Mouse (Mus musculus) heart, embryonic 13.5 days (tissue): ENCODE results near the gene Gm11569. TPM values are rescaled to one million over a fixed set of nuclear protein-coding genes. Genes with fewer than 3 reads are reported as not detected.
"Not testable (repeated sequence)": the region's sequence is repeated elsewhere in the genome, so short reads cannot be mapped to it uniquely, and the experiment has no call there.

Source experiments
- ATAC-seq: fragments of 200-750 bp; cut with Nextera tagmentation; 2 replicates; pipeline ENCODE4 v1.8.0; 2017; ENCODE audit warnings: moderate TSS enrichment; ENCODE audit not compliant: insufficient number of reproducible peaks, low FRiP score, low TSS enrichment; ENCODE audit errors: extremely low read depth
- H3K27ac ChIP-seq: fragments of 300-500 bp; sonication (generic); replicated peaks from 2 replicates; pipeline ENCODE4 v1.5.1; 2015; ENCODE audit warnings: moderate library complexity, mild to moderate bottlenecking, inconsistent platforms
- H3K27me3 ChIP-seq: fragments of 300-500 bp; sonication (generic); replicated peaks from 2 replicates; pipeline ENCODE4 v1.6.1; 2015; ENCODE audit warnings: mild to moderate bottlenecking, inconsistent platforms
- H3K36me3 ChIP-seq: fragments of 300-500 bp; sonication (generic); 2 replicates; pipeline ENCODE4 v1.6.1; 2015; ENCODE audit warnings: mild to moderate bottlenecking, inconsistent platforms
- H3K4me1 ChIP-seq: fragments of 300-500 bp; sonication (generic); 2 replicates; pipeline ENCODE4 v1.6.1; 2015; ENCODE audit warnings: inconsistent platforms
- H3K4me2 ChIP-seq: fragments of 300-500 bp; sonication (generic); 2 replicates; pipeline ENCODE4 v1.6.1; 2015; ENCODE audit warnings: inconsistent platforms, mild to moderate bottlenecking, moderate library complexity
- H3K4me3 ChIP-seq: fragments of 300-500 bp; sonication (generic); 2 replicates; pipeline ENCODE4 v1.5.1; 2015; ENCODE audit warnings: moderate library complexity, mild to moderate bottlenecking, inconsistent platforms
- H3K9ac ChIP-seq: fragments of 300-500 bp; sonication (generic); 2 replicates; pipeline ENCODE4 v1.6.1; 2015; ENCODE audit warnings: inconsistent platforms, mild to moderate bottlenecking, moderate library complexity
- H3K9me3 ChIP-seq: fragments of 300-500 bp; sonication (generic); 2 replicates; pipeline ENCODE4 v1.6.1; 2016; ENCODE audit warnings: inconsistent platforms
- WGBS: fragments of 180-500 bp; shearing (Covaris S2); methylation state at CpG from one replicate; pipeline ENCODE4 v1.1.7; 2015; ENCODE audit warnings: mixed read lengths; 5-methylcytosine and 5-hydroxymethylcytosine counted together
- polyA plus RNA-seq: library from polyadenylated mRNA; unstranded; fragments of >200 nt; fragmentation: Nextera tagmentation; extraction: Ambion mirVana; gene quantifications from 2 replicates; pipeline ENCODE4 v1.2.1, GENCODE M21; 2015

The Gm11569 gene
- not detected in 2 replicates for polyA plus RNA-seq

GRCm38 (mm10) chr11:99798832-99799231 is at the start of gene Gm11569:
Gene Gm11569, minus strand, starts transcription at chr11:99798932.
- H3K9ac ChIP-seq, H3K36me3 ChIP-seq, H3K4me3 ChIP-seq, H3K9me3 ChIP-seq, H3K4me2 ChIP-seq, H3K27ac ChIP-seq, H3K27me3 ChIP-seq, H3K4me1 ChIP-seq, ATAC-seq: not testable (repeated sequence)
- whole genome bisulfite sequencing, result no CpG with 5 or more reads among the region's 1 CpGs

DNA sequence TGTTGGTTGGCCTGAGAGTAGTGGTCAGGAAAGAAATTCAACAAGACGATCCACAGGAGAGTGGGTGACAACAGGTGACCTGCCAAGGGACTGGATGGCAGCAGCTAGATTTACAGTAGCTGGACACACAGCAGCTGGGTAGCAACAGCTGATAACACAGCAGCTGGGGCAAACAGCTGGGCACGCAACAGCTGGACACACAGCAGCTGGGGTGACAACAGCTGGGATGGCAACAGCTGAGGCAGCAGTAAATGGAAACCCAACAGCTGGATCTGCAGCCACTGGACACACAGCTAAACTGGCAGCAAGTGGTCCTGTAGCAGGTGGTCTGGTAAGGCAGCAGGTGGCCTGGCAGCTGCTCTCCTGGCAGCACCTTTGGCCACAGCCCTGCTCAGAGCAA is 48.0 kb upstream of the Gm11569 start:
- Histone ChIP-seq H3K27ac (no peak overlapping the region), H3K36me3 (no peaks in the 10 kb centered on the region), H3K4me3 (no peak overlapping the region), H3K9me3 (no peaks in the 10 kb centered on the region), H3K4me2 (no peak overlapping the region), H3K27me3 (no peaks in the 10 kb centered on the region), H3K9ac (no peak overlapping the region), H3K4me1 (no peaks in the 10 kb centered on the region)
- 78% methylated on average over 2 of the region's 2 CpGs for WGBS
- ATAC-seq, result no peak

DNA sequence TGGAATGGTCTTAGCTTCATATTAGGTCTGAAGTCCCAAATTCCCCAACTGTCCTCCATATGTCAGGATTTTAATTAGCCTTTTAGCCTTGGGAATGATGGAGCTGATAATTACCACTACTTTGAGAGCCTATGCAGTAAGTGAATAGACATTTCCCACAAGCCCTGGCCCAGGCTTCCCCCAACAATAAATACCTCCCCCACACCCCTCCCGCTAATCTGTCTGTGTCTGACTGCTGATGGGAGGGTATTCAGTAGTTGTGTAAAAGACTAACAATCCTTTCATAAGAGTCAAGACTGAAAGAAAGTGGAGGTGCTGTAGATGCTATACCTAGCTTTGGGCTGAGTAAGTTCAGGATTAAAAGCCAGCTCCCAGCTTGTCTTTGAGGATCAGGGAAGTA is 43.5 kb upstream of the Gm11569 start:
- H3K36me3 ChIP-seq, result no peaks in the 10 kb centered on the region
- WGBS, result 63% methylated on average over 1 of the region's 1 CpGs
- H3K4me3 ChIP-seq, result no peak overlapping the region
- no peaks in the 10 kb centered on the region for H3K4me1 ChIP-seq
- no peak overlapping the region for H3K27ac ChIP-seq
- no peaks in the 10 kb centered on the region for H3K9me3 ChIP-seq
- no peak overlapping the region for H3K4me2 ChIP-seq
- H3K27me3 ChIP-seq, result no peaks in the 10 kb centered on the region
- no peak for ATAC-seq
- H3K9ac ChIP-seq, result no peak overlapping the region

DNA sequence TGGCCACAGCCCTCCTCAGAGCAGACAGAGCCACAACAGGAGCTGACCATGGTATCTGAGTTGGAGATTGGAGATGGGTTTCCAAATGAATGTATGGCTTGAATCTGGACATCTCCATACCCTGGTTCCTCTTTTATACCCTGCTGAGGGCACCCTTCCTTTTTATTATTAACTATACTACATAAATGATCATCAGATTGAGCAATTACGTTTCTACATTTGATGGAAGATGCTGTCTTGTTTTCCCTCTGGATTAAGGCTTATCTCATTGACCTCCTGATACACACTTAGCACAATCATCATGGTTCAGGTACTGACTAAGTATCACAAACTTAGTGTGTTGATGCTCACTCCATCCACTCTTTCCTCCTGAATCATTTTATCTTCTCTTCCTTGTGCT is 39.2 kb upstream of the Gm11569 start, which contains the start of gene 2300003K06Rik:
TSS of gene 2300003K06Rik (minus strand) at position 101 of the 400 bp plus-strand sequence.
- Histone ChIP-seq H3K27ac (no peak within 1 kb of the TSS), H3K36me3 (no peaks in the 10 kb centered on the region), H3K4me2 (no peak within 1 kb of the TSS), H3K4me3 (no peak within 1 kb of the TSS), H3K4me1 (no peaks in the 10 kb centered on the region), H3K9ac (no peak within 1 kb of the TSS), H3K9me3 (no peaks in the 10 kb centered on the region), H3K27me3 (no peaks in the 10 kb centered on the region)
- no peak for ATAC-seq
- WGBS, result 53% methylated on average over 1 of the region's 1 CpGs

GRCm38 (mm10) chr11:99815566-99815965 is 16.8 kb upstream of the Gm11569 start, which contains the start of gene Gm11564:
Gene Gm11564, minus strand, starts transcription at chr11:99815666.
- not testable (repeated sequence) for H3K4me2 ChIP-seq, ATAC-seq, H3K4me3 ChIP-seq, H3K27ac ChIP-seq, H3K4me1 ChIP-seq, H3K9ac ChIP-seq, H3K27me3 ChIP-seq, H3K36me3 ChIP-seq, H3K9me3 ChIP-seq
- 71% methylated on average over 2 of the region's 2 CpGs for WGBS

DNA sequence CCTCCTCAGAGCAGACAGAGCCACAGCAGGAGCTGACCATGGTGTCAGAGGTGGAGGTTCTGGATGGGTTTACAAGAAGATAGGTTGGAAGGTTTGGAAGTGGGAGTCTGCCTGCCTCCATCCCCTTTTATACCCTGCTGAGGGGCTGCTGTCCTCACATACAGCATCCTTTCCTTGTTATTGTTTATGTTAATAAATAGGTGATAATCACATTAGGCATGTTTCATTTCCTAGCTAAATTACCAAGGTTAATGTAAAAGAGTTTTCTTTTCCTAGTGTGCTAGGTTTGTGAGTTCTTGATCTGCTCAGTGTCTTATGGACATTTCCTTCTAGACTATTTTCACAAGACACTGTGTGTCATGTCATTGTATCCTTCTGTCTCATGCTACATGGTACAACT is 11.1 kb upstream of the Gm11569 start, which contains the start of gene Krtap4-13:
TSS of gene Krtap4-13 (minus strand) at position 101 of the 400 bp plus-strand sequence.
- H3K27ac ChIP-seq, H3K36me3 ChIP-seq, H3K4me1 ChIP-seq: not testable (repeated sequence)

DNA sequence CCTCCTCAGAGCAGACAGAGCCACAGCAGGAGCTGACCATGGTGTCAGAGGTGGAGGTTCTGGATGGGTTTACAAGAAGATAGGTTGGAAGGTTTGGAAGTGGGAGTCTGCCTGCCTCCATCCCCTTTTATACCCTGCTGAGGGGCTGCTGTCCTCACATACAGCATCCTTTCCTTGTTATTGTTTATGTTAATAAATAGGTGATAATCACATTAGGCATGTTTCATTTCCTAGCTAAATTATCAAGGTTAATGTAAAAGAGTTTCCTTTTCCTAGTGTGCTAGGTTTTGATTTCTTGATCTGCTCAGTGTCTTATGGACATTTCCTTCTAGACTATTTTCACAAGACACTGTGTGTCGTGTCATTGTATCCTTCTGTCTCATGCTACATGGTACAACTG is 5.6 kb upstream of the Gm11569 start, which contains the start of gene Gm11554:
TSS of gene Gm11554 (minus strand) at position 101 of the 400 bp plus-strand sequence.
- not testable (repeated sequence) for H3K9ac ChIP-seq, ATAC-seq, H3K36me3 ChIP-seq, H3K4me3 ChIP-seq, H3K27ac ChIP-seq, H3K9me3 ChIP-seq, H3K27me3 ChIP-seq, H3K4me1 ChIP-seq, H3K4me2 ChIP-seq
- no CpG with 5 or more reads among the region's 1 CpGs for WGBS

More for the DNA sequence above, 11.1 kb upstream of the Gm11569 start, which contains the start of gene Krtap4-13:
- not testable (repeated sequence) for H3K27me3 ChIP-seq, H3K9ac ChIP-seq, H3K9me3 ChIP-seq, H3K4me3 ChIP-seq, H3K4me2 ChIP-seq, ATAC-seq

GRCm38 (mm10) chr11:99793367-99793766 is 5.4 kb downstream of the Gm11569 start, which contains the start of gene Gm11596:
Gene Gm11596, minus strand, starts transcription at chr11:99793467.
- Histone ChIP-seq H3K9ac (no peak within 1 kb of the TSS), H3K4me2 (no peak within 1 kb of the TSS), H3K4me1 (no peaks in the 10 kb centered on the region), H3K27ac (no peak within 1 kb of the TSS), H3K4me3 (no peak within 1 kb of the TSS), H3K36me3 (no peaks in the 10 kb centered on the region), H3K9me3 (no peaks in the 10 kb centered on the region), H3K27me3 (0 out of 2 replicates have a peak, but pooled peaks cover 4% of the 10 kb centered on the region)
- WGBS, result 76% methylated on average over 2 of the region's 2 CpGs
- ATAC-seq, result no peak

- H3K4me1 ChIP-seq, H3K27ac ChIP-seq, ATAC-seq, H3K27me3 ChIP-seq, H3K4me2 ChIP-seq, H3K9ac ChIP-seq, H3K36me3 ChIP-seq, H3K9me3 ChIP-seq, H3K4me3 ChIP-seq: not testable (repeated sequence)
Observed at GRCm38 (mm10) chr11:99784900-99785299, 13.8 kb downstream of the Gm11569 start, which contains the start of gene Krtap4-9. Gene Krtap4-9, plus strand, starts transcription at chr11:99785200.

DNA sequence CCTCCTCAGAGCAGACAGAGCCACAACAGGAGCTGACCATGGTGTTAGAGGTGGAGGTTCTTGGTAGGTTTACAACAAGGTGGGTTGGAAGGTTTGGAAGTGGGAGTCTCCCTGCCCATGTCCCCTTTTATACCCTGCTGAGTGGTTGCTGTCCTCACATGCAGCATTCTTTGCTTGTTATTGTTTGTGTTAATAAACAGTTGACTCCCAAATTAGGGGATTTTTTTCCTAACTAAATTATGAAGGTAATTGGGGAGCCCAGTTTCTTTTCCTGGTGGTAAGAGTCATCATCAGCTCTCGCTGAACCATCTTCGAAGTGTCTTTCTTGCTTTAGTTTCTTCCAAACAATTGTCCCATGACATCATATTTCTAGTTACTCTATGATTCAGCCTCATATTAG is 18.1 kb downstream of the Gm11569 start, which contains the start of gene Krtap4-8:
TSS of gene Krtap4-8 (minus strand) at position 101 of the 400 bp plus-strand sequence.
- Histone ChIP-seq H3K36me3 (no peaks in the 10 kb centered on the region), H3K9ac (no peak within 1 kb of the TSS), H3K4me2 (no peak within 1 kb of the TSS), H3K27ac (no peak within 1 kb of the TSS), H3K9me3 (no peaks in the 10 kb centered on the region), H3K4me3 (no peak within 1 kb of the TSS), H3K27me3 (no peaks in the 10 kb centered on the region), H3K4me1 (peaks cover 4% of the 10 kb centered on the region; the same call in 1 of the 2 replicates)
- 90% methylated on average over 2 of the region's 2 CpGs for WGBS
- ATAC-seq, result no peak

- 66% methylated on average over 7 of the region's 7 CpGs for WGBS
- no peaks in the 10 kb centered on the region for H3K9me3 ChIP-seq
- no peak overlapping the region for H3K27ac ChIP-seq
- no peak for ATAC-seq
- H3K4me1 ChIP-seq, result peaks cover 4% of the 10 kb centered on the region; the same call in 1 of the 2 replicates
- no peak overlapping the region for H3K9ac ChIP-seq
- no peaks in the 10 kb centered on the region for H3K36me3 ChIP-seq
- no peak overlapping the region for H3K4me3 ChIP-seq
- no peaks in the 10 kb centered on the region for H3K27me3 ChIP-seq
- H3K4me2 ChIP-seq, result no peak overlapping the region
Observed at GRCm38 (mm10) chr11:99778401-99778800, 20.3 kb downstream of the Gm11569 start.

- H3K27me3 ChIP-seq, H3K4me2 ChIP-seq, H3K9me3 ChIP-seq, H3K4me3 ChIP-seq, ATAC-seq, H3K4me1 ChIP-seq, H3K9ac ChIP-seq, H3K36me3 ChIP-seq, H3K27ac ChIP-seq: not testable (repeated sequence)
Observed at GRCm38 (mm10) chr11:99772813-99773212, 25.9 kb downstream of the Gm11569 start, which contains the start of gene Gm11595. Gene Gm11595, minus strand, starts transcription at chr11:99772913.
